Mouse (Mus musculus) monocyte, adult 5-6 weeks (primary cell): ENCODE measurements around the gene Bpifb5. TPM values are rescaled to one million over a fixed set of nuclear protein-coding genes. Genes with fewer than 3 reads are reported as not detected.
"Not testable (repeated sequence)": the region's sequence is repeated elsewhere in the genome, so short reads cannot be mapped to it uniquely, and the experiment has no call there.

Source experiments
- ATAC-seq: fragments of 153-309, 156-312 bp; replicated peaks from 2 replicates; pipeline ENCODE4 v1.8.0; 2017; ENCODE audit warnings: mild to moderate bottlenecking; ENCODE audit not compliant: low TSS enrichment, insufficient number of reproducible peaks, severe bottlenecking, poor library complexity, low FRiP score
- total RNA-seq: library from RNA; stranded (forward); fragments of 200-1000, 200-491, 200-594 nt; gene quantifications from 3 replicates; pipeline ENCODE4 v1.2.3, GENCODE M21; 2017

Gene Bpifb5
- total RNA-seq, result not detected in 3 replicates

DNA sequence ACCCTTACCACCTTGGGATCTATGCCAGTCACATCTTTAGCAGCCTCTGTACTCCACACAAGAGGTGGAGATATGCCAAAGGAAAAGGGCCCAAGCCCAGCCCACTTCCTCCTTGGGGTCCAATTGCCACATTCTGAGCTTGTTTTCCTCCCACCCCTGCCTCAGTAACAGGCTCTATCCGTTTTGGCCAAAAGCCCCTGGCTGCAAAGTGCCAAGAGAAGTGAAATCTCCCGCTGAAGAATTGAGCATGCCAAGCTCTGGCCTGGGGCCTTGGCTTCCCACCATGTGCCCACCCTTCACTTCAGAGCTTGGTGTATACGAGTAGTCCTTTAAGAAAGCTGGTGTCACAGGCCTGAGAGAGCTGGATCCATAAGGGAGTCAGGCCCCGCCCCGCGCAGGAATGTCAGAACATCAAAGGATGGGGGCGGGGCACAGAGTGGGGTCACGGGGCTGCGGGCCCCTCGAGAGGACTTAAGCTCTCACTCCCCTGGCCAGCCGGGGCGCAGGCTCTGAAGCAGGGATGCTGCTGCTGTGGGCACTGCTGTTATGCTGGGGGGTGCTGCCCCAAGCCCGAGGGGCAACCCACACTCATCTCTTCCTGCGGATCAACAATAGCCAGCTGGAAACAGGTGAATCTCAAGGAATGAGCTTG, at the start of gene Bpifb5:
Gene Bpifb5 (plus strand): TSS at position 478 of the 652 bp plus-strand sequence.
- ATAC-seq, result no peak

DNA sequence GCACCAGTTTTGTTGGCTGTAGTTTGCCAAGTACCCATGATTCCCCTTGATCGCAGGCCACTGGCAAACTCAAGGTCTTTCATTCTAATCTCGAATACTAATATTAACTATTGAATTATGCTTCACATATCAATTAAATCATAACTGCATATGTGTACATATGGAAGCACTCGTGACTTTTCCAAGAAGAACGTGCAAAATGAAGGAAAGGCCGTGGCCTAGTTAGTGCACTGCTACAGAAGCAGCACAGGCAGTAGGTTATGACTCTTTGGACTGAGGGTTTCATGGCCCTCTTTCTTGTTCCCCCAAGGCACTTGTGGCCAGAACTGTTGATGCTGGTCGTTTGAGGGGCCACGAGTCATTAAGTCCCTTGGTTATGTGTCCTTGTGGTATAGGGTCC, 41.6 kb upstream of the Bpifb5 start:
- not testable (repeated sequence) for ATAC-seq

DNA sequence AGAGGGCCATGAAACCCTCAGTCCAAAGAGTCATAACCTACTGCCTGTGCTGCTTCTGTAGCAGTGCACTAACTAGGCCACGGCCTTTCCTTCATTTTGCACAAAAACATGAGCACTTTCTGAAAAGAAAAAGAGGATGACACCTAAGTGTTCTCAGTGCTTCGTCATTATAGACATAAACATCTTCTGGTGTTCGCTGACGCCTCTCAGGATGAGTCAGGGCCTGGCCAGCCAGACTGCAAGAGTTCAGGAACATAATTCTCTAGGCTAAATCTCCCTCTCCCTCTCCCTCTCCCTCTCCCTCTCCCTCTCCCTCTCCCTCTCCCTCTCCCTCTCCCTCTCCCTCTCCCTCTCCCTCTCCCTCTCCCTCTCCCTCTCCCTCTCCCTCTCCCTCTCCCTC, 40.5 kb upstream of the Bpifb5 start:
- ATAC-seq, result not testable (repeated sequence)

DNA sequence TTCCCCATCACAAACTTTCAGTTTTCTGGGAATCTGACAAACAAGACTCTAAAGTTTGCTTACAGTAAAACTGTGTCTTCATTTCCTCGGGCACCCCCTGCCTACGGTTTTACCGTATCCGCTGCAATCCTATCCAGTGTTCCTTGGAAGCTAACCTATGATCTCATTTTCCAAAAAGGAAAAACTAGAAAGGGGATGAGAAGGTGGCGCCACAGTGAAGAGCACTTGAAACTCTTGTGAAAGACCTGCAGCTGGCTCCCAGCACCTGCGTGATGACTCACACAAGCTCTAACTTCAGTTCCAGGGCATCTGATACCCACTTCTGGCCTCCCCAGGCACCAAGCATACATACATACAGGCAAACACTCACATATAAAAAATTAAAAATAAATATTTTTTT, 38.2 kb upstream of the Bpifb5 start:
- no peak for ATAC-seq

DNA sequence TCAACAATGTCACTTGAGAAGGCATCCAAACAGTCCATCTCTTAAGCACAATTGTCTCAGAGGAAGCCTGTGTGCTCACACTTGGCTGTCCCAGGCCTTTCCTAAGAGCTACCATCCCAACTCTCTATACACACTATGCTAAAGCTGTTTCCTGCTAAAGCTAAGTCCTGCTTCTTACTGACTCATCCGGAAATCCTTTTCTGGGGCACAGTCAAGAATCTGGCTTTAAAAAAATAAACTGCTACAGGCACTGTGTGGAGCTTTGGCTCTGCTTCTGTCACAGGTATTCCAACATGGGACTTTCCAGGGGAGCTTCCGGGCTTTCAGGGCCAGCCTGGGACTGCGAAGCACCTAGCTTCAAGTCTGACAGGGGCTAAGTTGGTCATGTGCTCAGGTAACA, 37.8 kb upstream of the Bpifb5 start:
- no peak for ATAC-seq

DNA sequence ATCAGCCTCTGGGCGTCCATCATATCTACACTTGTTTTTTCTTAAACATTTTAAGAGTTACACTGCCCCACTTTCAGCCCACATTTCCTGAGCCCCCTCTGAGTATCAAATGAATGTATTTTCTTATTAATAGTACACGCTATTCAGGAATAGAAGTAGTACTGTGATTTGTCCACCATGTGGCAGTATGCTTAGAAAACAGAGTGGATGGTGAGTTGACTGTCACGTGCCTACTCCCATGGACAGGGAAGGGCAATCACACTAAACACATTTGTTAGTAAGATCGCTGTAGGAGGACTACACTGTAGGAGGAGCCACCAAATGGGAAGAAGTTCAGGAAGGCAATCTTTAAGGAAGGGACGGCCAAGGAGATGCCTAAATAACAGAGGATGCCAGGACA, 36.1 kb upstream of the Bpifb5 start:
- no peak for ATAC-seq

DNA sequence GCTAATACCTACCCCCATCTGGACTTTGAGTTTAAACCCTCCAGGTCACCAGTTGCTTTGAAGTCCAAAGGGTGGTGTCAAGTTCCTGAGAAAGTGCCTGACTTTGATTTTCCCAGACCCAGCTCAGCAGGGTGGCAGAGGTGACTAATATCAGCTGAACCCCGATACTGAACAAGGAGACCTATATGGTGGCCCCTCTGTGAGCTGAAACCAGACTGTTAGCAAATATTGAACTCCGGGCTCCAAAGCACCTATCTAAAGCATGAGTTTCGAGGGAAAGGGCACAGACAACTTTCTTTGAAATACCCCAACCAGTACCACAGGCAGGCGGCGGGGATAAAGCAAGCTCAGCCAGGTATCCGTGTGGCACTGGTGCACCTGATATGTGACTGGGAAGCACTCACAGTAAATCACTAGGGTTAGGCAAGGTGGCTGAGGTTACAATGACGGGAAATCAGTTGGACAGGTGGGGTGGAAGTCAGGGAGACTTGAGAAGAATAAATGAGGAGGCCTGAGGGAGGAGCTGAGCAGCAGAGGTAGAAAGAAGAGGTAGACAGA, 33.6 kb upstream of the Bpifb5 start:
- no peak for ATAC-seq

DNA sequence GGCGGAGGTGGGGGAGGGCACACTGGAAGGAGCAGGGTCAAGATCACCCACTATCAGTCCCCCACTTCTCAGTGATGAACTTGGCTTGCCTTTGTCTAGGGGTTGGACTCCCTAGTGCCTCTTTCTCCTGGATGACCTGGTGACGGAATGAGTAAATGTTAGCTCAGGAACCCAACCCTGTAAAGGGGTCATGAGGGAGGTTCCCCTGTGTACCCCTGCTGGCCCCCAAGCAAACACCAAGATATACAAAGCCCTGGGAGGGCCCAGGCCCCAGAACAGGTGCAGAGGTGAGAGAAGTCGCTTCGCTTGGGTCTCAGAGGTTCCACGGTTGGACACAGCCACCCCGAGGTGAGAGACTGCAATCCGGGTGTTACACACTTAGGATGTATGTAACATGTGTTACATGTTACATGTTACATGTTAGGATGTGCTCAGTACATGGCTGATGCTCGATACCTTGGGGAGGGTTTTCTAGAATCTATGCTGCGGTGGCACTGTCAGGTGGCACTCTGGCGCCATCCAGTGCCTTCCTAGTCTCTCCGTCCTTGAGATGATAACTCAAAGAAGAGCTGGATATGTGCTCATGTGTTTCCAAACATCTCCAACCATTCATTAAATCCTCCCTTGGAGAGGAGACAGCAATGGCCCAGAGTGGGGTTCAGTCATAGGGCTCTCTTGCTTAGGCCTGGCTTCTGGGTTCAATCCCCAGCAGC, 32.8 kb upstream of the Bpifb5 start, which contains the start of gene Bpifb1:
Gene Bpifb1 (plus strand): TSS at position 273 of the 713 bp plus-strand sequence.
- ATAC-seq, result no peak

DNA sequence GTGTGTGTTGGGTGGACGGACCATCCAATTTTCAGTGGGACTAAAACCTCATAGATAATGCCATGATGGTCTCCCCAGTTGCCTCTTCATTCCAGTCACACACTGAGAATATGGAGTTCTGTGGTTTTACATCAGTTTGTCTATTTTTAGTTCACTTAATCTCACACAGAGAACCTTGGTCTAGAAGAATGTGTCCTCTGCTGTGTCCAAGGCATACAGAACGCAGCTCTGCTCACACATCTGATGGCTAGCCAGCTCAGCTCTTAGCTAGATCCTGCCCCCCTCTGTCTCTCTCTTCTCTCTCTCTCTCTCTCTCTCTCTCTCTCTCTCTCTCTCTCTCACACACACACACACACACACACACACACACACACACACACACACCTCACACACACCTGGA, 31.4 kb upstream of the Bpifb5 start:
- ATAC-seq, result no peak

DNA sequence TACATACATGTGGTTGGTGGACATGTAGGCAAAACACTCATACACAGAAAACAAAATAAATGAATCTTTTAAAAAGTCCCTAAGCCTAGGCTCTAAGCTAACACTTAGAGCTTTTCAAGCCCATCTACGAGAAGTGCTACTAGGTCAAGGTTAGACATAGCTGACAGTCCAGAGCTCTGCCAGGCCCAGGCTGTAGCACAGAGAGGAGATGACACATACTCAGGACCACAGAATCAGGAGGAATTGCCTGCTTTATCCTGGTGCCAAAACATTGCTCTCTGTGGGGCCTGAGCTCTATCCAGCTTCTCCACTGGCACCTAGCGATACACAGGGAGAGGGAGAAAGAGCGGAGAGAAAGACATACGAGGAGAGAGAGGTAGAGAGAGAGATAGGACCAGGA, 30.5 kb upstream of the Bpifb5 start:
- ATAC-seq, result no peak

DNA sequence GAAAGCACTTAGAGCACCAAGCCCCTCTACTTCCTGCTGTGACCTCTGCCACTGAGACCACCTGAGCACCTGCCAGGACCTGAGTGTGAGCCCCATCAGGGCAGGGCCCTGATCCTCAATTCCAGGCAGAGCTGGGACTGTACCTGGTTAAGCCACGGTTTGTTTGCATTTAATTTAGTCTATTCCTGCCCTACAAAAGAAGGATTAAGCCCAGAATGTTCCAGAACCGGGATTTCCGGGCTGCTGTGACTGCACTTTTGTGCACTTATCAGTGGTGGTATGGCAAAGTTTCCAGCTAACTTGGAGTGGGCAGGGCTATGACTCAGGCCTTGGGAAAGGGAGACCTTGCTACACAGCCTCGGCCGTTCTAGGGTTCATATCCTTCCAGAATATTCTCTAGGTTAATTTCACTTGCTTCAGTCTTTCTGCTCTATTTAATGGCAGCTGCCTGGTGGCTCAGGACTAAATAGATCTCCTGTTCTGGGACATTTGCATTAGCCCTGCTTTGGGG, 29.5 kb upstream of the Bpifb5 start:
- ATAC-seq, result no peak

DNA sequence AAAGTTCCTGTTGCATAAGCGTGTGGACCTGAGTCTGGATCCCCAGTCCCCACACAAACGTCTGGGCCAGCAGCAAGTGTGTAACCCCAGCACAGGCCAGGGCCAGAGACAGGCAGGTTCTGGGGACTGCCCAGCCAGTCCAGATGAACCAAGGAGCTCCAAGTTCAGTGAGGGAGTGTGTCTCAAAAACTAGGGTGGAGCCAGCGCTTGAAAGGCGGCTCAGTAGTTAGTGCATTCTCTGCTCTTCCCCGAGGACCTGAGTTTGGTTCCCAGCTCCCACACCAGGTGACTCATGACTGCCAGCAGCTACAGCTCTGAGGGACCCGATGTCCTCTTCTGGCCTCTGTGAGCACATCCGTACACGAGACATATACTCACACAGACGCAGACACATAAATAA, 26.5 kb upstream of the Bpifb5 start:
- no peak for ATAC-seq

DNA sequence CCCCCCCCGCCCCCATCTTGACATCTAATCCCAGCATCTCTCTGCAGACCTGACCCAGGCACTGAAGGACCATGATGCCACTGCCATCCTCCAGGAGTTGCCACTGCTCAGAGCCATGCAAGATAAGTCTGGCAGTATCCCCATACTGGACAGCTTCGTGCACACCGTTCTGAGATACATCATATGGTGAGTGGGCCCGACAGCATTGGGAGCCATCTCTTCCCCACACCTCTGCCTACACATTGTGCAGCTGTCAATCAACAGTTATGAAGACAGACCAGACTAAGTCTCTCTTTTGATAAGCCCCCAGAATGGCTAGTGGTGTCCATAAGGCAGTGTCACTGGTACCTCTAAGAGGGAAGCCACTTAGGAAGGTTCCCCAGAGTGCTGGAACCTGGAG, 18.9 kb upstream of the Bpifb5 start:
- ATAC-seq, result no peak

DNA sequence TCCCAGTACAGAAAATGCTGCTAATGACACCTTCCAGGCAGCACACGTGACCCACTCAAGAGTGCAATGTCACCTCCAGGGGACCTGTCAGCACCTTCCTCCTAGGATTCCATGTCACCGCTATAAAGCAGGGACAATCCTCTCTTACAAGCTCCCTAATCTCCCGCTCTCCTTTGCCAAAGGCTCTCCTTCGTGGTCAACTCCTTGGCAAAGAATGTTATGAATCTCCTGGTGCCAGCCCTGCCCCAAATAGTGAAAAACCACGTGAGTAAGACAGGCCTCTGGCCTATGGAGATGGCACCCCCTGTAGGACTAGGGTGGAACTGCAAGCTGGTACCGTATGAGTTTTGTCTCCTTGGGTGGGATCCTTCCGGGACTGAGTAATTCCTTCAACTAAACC, 16.6 kb upstream of the Bpifb5 start:
- no peak for ATAC-seq

DNA sequence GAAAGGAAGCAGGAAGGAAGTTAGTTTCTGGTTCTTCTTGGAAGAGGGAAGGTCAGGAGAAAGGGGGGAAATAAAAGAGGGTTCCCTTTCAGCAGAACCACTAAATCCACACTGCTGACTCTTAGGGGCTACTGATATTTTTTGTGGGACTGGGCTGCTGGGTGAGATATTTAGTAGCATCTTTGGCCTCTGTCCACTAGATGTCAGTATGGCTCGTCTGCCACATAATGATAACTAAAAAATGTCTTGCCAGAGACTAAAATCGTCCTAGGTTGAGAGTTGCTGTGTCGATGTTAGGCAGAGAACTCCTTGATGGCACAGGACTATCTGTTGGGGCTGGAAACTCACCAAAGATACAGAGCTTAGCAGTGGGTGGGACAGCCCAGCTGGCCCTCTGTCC, 14.4 kb upstream of the Bpifb5 start:
- ATAC-seq, result no peak

DNA sequence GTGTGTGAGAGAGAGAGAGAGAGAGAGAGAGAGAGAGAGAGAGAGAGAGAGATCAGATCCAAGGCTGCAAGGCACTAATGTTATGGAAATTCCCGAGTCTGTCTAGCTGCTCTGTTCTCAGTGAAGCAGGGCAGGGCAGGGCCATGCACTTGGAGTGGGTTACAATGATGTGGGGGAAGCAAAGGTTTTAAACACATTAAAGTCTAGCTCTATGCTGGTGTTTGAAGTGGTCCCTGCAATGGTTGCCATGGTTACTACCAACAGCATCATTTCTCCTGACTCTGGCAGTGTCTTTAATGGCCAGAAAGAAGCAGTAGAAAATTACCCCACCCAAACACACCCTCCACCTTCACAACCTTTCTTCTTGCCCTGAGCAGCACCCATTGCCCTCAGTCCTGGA, 12.4 kb upstream of the Bpifb5 start:
- ATAC-seq, result no peak

DNA sequence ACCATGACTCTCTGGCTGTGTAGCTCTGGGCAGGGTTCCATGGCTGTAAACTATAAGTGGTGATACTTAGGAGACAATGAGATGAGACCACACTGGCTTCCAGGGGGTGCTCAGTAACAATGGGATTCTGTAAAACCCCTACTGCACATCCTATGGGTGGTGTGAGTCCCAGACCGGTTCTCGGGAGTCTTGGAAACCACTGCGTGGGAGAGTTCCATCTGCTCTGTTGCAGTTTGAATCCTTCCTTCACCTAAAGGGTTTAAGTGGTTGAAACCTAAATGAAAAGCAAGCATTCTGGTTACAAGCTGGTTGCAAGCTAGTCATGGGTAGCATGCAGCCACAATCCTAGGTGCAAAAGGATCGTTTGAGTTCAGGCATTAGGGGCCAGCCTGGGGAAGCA, 11.7 kb upstream of the Bpifb5 start:
- no peak for ATAC-seq

DNA sequence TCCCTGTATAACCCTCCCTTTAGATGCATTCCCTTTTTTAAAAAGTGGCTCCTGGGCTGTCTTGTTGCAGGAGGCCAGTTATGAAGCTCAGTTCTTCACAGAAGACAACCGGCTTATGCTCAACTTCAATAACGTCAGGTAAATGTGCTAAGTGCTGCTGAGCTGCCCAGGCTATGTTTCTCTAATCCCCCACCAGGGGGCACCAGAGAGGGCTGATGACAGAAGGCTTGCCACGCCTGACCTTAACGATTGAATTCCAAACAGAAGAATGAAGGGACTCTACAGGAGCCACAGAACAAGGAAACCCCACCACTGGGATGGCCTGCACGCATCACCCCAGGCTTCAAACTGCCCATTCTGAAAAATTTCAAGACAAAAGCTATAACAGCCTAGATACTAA, 8.4 kb upstream of the Bpifb5 start:
- ATAC-seq, result peak; percentile 59; the same call in 1 of the 2 replicates

DNA sequence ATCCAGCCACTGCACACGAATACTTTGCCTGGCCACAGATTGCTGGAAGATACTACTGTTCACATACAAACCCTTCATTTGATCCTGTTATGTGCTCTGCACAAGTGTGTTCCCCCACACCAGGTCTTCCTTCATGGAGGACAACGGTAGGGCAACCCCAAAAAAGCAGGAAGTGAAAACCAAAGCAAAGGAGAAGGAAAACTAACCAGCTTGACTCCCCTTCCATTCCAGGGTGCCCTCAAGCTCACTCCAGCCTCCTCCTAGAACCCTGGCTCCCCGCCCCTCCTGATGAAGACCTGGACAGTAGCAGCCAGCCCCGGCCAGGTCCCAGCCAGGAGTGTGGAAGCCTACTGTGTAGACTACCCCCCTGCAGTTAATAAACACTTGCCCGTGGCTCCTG, 3.6 kb upstream of the Bpifb5 start:
- no peak for ATAC-seq

DNA sequence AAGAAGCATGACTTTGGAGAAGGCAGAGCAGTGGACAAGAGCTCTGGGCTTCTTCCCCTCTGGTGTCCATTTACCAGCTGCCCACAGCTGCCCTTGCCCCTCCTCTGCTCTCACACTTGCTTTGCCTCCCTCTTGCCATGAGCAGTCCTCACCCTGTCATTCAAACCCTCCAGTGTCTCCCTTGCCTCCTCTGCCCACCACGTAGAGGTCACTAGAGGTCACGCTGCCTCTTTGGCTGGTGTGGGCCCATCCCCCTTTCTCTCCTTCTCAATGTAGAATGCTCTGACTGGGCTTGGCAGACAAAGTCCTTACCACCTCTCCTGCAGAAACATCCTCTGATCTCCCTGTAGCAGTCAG, 353 bp downstream of the Bpifb5 start:
- no peak for ATAC-seq
